Mouse (Mus musculus) hindbrain, embryonic 16.5 days (tissue): ENCODE results near the gene Tagln. TPM values are rescaled to one million over a fixed set of nuclear protein-coding genes. Genes with fewer than 3 reads are reported as not detected.

Source experiments
- ATAC-seq: fragments of 200-750 bp; cut with Nextera tagmentation; 2 replicates; pipeline ENCODE4 v1.8.0; 2017; ENCODE audit warnings: moderate TSS enrichment, moderate library complexity
- H3K27ac ChIP-seq: fragments of 300-500 bp; sonication (generic); 2 replicates; pipeline ENCODE4 v1.5.1; 2014; ENCODE audit warnings: low read depth, mild to moderate bottlenecking, control low read depth, low read length, moderate library complexity
- H3K27me3 ChIP-seq: fragments of 300-500 bp; sonication (generic); replicated peaks from 2 replicates; pipeline ENCODE4 v1.6.1; 2014; ENCODE audit warnings: low read length; ENCODE audit not compliant: control insufficient read depth, insufficient read depth
- H3K36me3 ChIP-seq: fragments of 300-500 bp; sonication (generic); 2 replicates; pipeline ENCODE4 v1.6.1; 2014; ENCODE audit warnings: mild to moderate bottlenecking, low read length, moderate library complexity, mixed read lengths; ENCODE audit not compliant: control insufficient read depth, insufficient read depth
- H3K4me1 ChIP-seq: fragments of 300-500 bp; sonication (generic); 2 replicates; pipeline ENCODE4 v1.6.1; 2014; ENCODE audit warnings: low read depth, low read length; ENCODE audit not compliant: control insufficient read depth, insufficient read depth
- H3K4me2 ChIP-seq: fragments of 300-500 bp; sonication (generic); 2 replicates; pipeline ENCODE4 v1.6.1; 2014; ENCODE audit warnings: mild to moderate bottlenecking, low read length, control low read depth, moderate library complexity
- H3K4me3 ChIP-seq: fragments of 300-500 bp; sonication (generic); 2 replicates; pipeline ENCODE4 v1.5.1; 2014; ENCODE audit warnings: mild to moderate bottlenecking, low read length, control low read depth, moderate library complexity
- H3K9ac ChIP-seq: fragments of 300-500 bp; sonication (generic); 2 replicates; pipeline ENCODE4 v1.6.1; 2014; ENCODE audit warnings: low read depth, mild to moderate bottlenecking, control low read depth, low read length, moderate library complexity
- H3K9me3 ChIP-seq: fragments of 300-500 bp; sonication (generic); 2 replicates; pipeline ENCODE4 v1.6.1; 2014; ENCODE audit warnings: mild to moderate bottlenecking, low read length, moderate library complexity; ENCODE audit not compliant: control insufficient read depth
- WGBS: fragments of 180-500 bp; shearing (Covaris S2); extraction: QIAGEN DNeasy Blood & Tissue Kit; methylation state at CpG from one replicate; pipeline ENCODE4 v1.1.7; 2014; 5-methylcytosine and 5-hydroxymethylcytosine counted together
- polyA plus RNA-seq: library from polyadenylated mRNA; unstranded; fragments of >200 nt; fragmentation: Nextera tagmentation; extraction: Ambion mirVana; gene quantifications from 2 replicates; pipeline ENCODE4 v1.2.1, GENCODE M21; 2015

Gene Tagln
- polyA plus RNA-seq, 1 experiment from 2014 or later = 8.5 TPM

GRCm38 (mm10) chr9:45917041-45917934, 18.6 kb downstream of the Tagln start:
- H3K9me3 ChIP-seq = no peaks in the 10 kb centered on the region
- 52% methylated on average over 5 of the region's 5 CpGs for WGBS
- ATAC-seq = peak; percentile 95
- H3K4me3 ChIP-seq = no peak overlapping the region
- peaks cover 52% of the 10 kb centered on the region for H3K36me3 ChIP-seq
- no peaks in the 10 kb centered on the region for H3K4me1 ChIP-seq
- no peaks in the 10 kb centered on the region for H3K27me3 ChIP-seq
- peak overlapping the region; percentile 53 for H3K27ac ChIP-seq
- no peak overlapping the region for H3K9ac ChIP-seq
- H3K4me2 ChIP-seq = no peak overlapping the region

GRCm38 (mm10) chr9:45915659-45916058, 20.2 kb downstream of the Tagln start:
- 98% methylated on average over 2 of the region's 2 CpGs for WGBS
- no peak overlapping the region for H3K4me2 ChIP-seq
- H3K9me3 ChIP-seq = no peaks in the 10 kb centered on the region
- no peak overlapping the region for H3K9ac ChIP-seq
- no peak overlapping the region for H3K27ac ChIP-seq
- no peak for ATAC-seq
- H3K4me1 ChIP-seq = no peaks in the 10 kb centered on the region
- H3K4me3 ChIP-seq = no peak overlapping the region
- no peaks in the 10 kb centered on the region for H3K27me3 ChIP-seq
- H3K36me3 ChIP-seq = peaks cover 56% of the 10 kb centered on the region

- H3K9ac ChIP-seq = no peak overlapping the region
- no peaks in the 10 kb centered on the region for H3K27me3 ChIP-seq
- no peak for ATAC-seq
- H3K4me1 ChIP-seq = peaks cover 8% of the 10 kb centered on the region
- WGBS = 81% methylated on average over 1 of the region's 1 CpGs
- no peak overlapping the region for H3K27ac ChIP-seq
- H3K4me3 ChIP-seq = no peak overlapping the region
- H3K36me3 ChIP-seq = peaks cover 50% of the 10 kb centered on the region
- H3K4me2 ChIP-seq = no peak overlapping the region
- no peaks in the 10 kb centered on the region for H3K9me3 ChIP-seq
Measured at GRCm38 (mm10) chr9:45911673-45912072, 24.2 kb downstream of the Tagln start.

GRCm38 (mm10) chr9:45910995-45911394, 24.9 kb downstream of the Tagln start:
- H3K36me3 ChIP-seq = peaks cover 49% of the 10 kb centered on the region
- no peak overlapping the region for H3K27ac ChIP-seq
- no peak overlapping the region for H3K4me2 ChIP-seq
- H3K4me1 ChIP-seq = peaks cover 8% of the 10 kb centered on the region
- no peak overlapping the region for H3K9ac ChIP-seq
- no peaks in the 10 kb centered on the region for H3K27me3 ChIP-seq
- no peaks in the 10 kb centered on the region for H3K9me3 ChIP-seq
- no peak overlapping the region for H3K4me3 ChIP-seq
- 95% methylated on average over 3 of the region's 3 CpGs for WGBS
- ATAC-seq = no peak

GRCm38 (mm10) chr9:45907078-45907428, 28.8 kb downstream of the Tagln start:
- peaks cover 20% of the 10 kb centered on the region for H3K4me1 ChIP-seq
- H3K27ac ChIP-seq = peak overlapping the region; percentile 98
- H3K36me3 ChIP-seq = peaks cover 21% of the 10 kb centered on the region
- peak; percentile 54 for ATAC-seq
- H3K9me3 ChIP-seq = no peaks in the 10 kb centered on the region
- H3K4me2 ChIP-seq = peak overlapping the region; percentile 60
- H3K9ac ChIP-seq = peak overlapping the region; percentile 97
- 0% methylated on average over 19 of the region's 19 CpGs for WGBS
- peak overlapping the region; percentile 90 for H3K4me3 ChIP-seq
- H3K27me3 ChIP-seq = no peaks in the 10 kb centered on the region

- H3K36me3 ChIP-seq = peaks cover 19% of the 10 kb centered on the region
- no peaks in the 10 kb centered on the region for H3K27me3 ChIP-seq
- H3K4me1 ChIP-seq = peaks cover 20% of the 10 kb centered on the region
- H3K9me3 ChIP-seq = no peaks in the 10 kb centered on the region
- H3K27ac ChIP-seq = peak within 1 kb of the TSS; percentile 98
- peak within 1 kb of the TSS; percentile 71 for H3K4me2 ChIP-seq
- peak within 1 kb of the TSS; percentile 90 for H3K4me3 ChIP-seq
- peak within 1 kb of the TSS; percentile 97 for H3K9ac ChIP-seq
- ATAC-seq = peak; percentile 94
- WGBS = under 1% methylated on average over 75 of the region's 80 CpGs
Measured at GRCm38 (mm10) chr9:45906355-45907077, 29.3 kb downstream of the Tagln start, which contains the start of the genes Pcsk7 and Rnf214. Pcsk7 (plus strand) TSS chr9:45906497. Rnf214 (minus strand) TSS chr9:45906911.

GRCm38 (mm10) chr9:45905811-45906237, 30.0 kb downstream of the Tagln start:
- peaks cover 12% of the 10 kb centered on the region for H3K36me3 ChIP-seq
- ATAC-seq = peak; percentile 62
- 0% methylated on average over 16 of the region's 27 CpGs for whole genome bisulfite sequencing

GRCm38 (mm10) chr9:45905196-45905595, 30.7 kb downstream of the Tagln start:
- Histone ChIP-seq H3K9ac (peak overlapping the region; percentile 97; the same call in 1 of the 2 replicates), H3K4me1 (peaks cover 20% of the 10 kb centered on the region), H3K27ac (peak overlapping the region; percentile 98; the same call in 1 of the 2 replicates), H3K4me2 (peak overlapping the region; percentile 71), H3K4me3 (peak overlapping the region; percentile 90), H3K9me3 (no peaks in the 10 kb centered on the region), H3K36me3 (peaks cover 12% of the 10 kb centered on the region), H3K27me3 (no peaks in the 10 kb centered on the region)
- 57% methylated on average over 4 of the region's 4 CpGs for WGBS
- ATAC-seq = no peak

More at GRCm38 (mm10) chr9:45905811-45906237, 30.0 kb downstream of the Tagln start:
- H3K27ac ChIP-seq = peak overlapping the region; percentile 98
- H3K9me3 ChIP-seq = no peaks in the 10 kb centered on the region
- H3K9ac ChIP-seq = peak overlapping the region; percentile 97
- H3K4me3 ChIP-seq = peak overlapping the region; percentile 90
- peaks cover 20% of the 10 kb centered on the region for H3K4me1 ChIP-seq
- H3K4me2 ChIP-seq = peak overlapping the region; percentile 71
- no peaks in the 10 kb centered on the region for H3K27me3 ChIP-seq

- Histone ChIP-seq H3K36me3 (peaks cover 48% of the 10 kb centered on the region), H3K4me2 (no peak overlapping the region), H3K27me3 (no peaks in the 10 kb centered on the region), H3K4me1 (no peaks in the 10 kb centered on the region), H3K9ac (no peak overlapping the region), H3K27ac (no peak overlapping the region), H3K4me3 (no peak overlapping the region), H3K9me3 (no peaks in the 10 kb centered on the region)
- no peak for ATAC-seq
Measured at GRCm38 (mm10) chr9:45893681-45894080, 42.2 kb downstream of the Tagln start.
